Mouse (Mus musculus): ENCODE results near the gene Slfn8. TPM values are rescaled to one million over a fixed set of nuclear protein-coding genes. Genes with fewer than 3 reads are reported as not detected.
"Not testable (repeated sequence)": the region's sequence is repeated elsewhere in the genome, so short reads cannot be mapped to it uniquely, and the experiment has no call there.

Gene Slfn8
- polyA plus RNA-seq, 1 experiment: 13.7 TPM

GRCm38 (mm10) chr11:82987621-82988020, 33.0 kb downstream of the Slfn8 start:
- Histone ChIP-seq H3K27ac (ENCODE audit: control insufficient read depth, insufficient read depth, low read depth, low read length, poor library complexity) (no peak overlapping the region), H3K4me1 (ENCODE audit: control insufficient read depth, insufficient read depth, low read length) (peaks cover 2% of the 10 kb centered on the region), H3K4me3 (replicated peaks; ENCODE audit: control insufficient read depth, low read depth, low read length) (no peak overlapping the region)
- 77% methylated on average over 6 of the region's 6 CpGs for WGBS
- TF ChIP-seq POLR2A (IDR thresholded peaks at IDR 0.05; ENCODE audit: borderline replicate concordance, control insufficient read depth, low read depth, low read length): no peak
- TF ChIP-seq CTCF (IDR thresholded peaks at IDR 0.05; ENCODE audit: control insufficient read depth, insufficient read depth, low read length): no peak

GRCm38 (mm10) chr11:82983193-82983592, 37.4 kb downstream of the Slfn8 start:
- TF ChIP-seq POLR2A (IDR thresholded peaks at IDR 0.05; ENCODE audit: borderline replicate concordance, control insufficient read depth, low read depth, low read length): no peak
- TF ChIP-seq CTCF (IDR thresholded peaks at IDR 0.05; ENCODE audit: control insufficient read depth, insufficient read depth, low read length): no peak
- WGBS: 86% methylated on average over 17 of the region's 17 CpGs

GRCm38 (mm10) chr11:82982409-82982808, 38.2 kb downstream of the Slfn8 start:
- not testable (repeated sequence) for H3K27ac ChIP-seq (ENCODE audit: control insufficient read depth, insufficient read depth, low read depth, low read length, poor library complexity); H3K4me1 ChIP-seq (ENCODE audit: control insufficient read depth, insufficient read depth, low read length); H3K4me3 ChIP-seq (replicated peaks; ENCODE audit: control insufficient read depth, low read depth, low read length)
- WGBS: 74% methylated on average over 2 of the region's 2 CpGs

More at GRCm38 (mm10) chr11:82983193-82983592, 37.4 kb downstream of the Slfn8 start:
- Histone ChIP-seq H3K4me3 (replicated peaks; ENCODE audit: control insufficient read depth, low read depth, low read length) (no peak overlapping the region), H3K27ac (ENCODE audit: control insufficient read depth, insufficient read depth, low read depth, low read length, poor library complexity) (no peak overlapping the region), H3K4me1 (ENCODE audit: control insufficient read depth, insufficient read depth, low read length) (peaks cover 2% of the 10 kb centered on the region)

- WGBS: 32% methylated on average over 5 of the region's 5 CpGs
- H3K27ac ChIP-seq (ENCODE audit: control insufficient read depth, insufficient read depth, low read depth, low read length, poor library complexity): no peak overlapping the region
Observed at GRCm38 (mm10) chr11:82973916-82974315, 46.7 kb downstream of the Slfn8 start.

GRCm38 (mm10) chr11:82971590-82971974, 49.0 kb downstream of the Slfn8 start:
- WGBS: 85% methylated on average over 11 of the region's 11 CpGs
- no peaks in the 10 kb centered on the region for H3K4me1 ChIP-seq (ENCODE audit: control insufficient read depth, insufficient read depth, low read length)
- TF ChIP-seq POLR2A (IDR thresholded peaks at IDR 0.05; ENCODE audit: borderline replicate concordance, control insufficient read depth, low read depth, low read length): no peak
- no peak for TF ChIP-seq CTCF (IDR thresholded peaks at IDR 0.05; ENCODE audit: control insufficient read depth, insufficient read depth, low read length)

More at GRCm38 (mm10) chr11:82973916-82974315, 46.7 kb downstream of the Slfn8 start:
- TF ChIP-seq POLR2A (IDR thresholded peaks at IDR 0.05; ENCODE audit: borderline replicate concordance, control insufficient read depth, low read depth, low read length): no peak
- TF ChIP-seq CTCF (IDR thresholded peaks at IDR 0.05; ENCODE audit: control insufficient read depth, insufficient read depth, low read length): no peak
- H3K4me1 ChIP-seq (ENCODE audit: control insufficient read depth, insufficient read depth, low read length): no peaks in the 10 kb centered on the region
- H3K4me3 ChIP-seq (replicated peaks; ENCODE audit: control insufficient read depth, low read depth, low read length): no peak overlapping the region

GRCm38 (mm10) chr11:82970712-82971589, 49.7 kb downstream of the Slfn8 start:
- H3K4me1 ChIP-seq (ENCODE audit: control insufficient read depth, insufficient read depth, low read length): no peaks in the 10 kb centered on the region
- H3K27ac ChIP-seq (ENCODE audit: control insufficient read depth, insufficient read depth, low read depth, low read length, poor library complexity): no peak overlapping the region
- TF ChIP-seq POLR2A (IDR thresholded peaks at IDR 0.05; ENCODE audit: borderline replicate concordance, control insufficient read depth, low read depth, low read length): no peak
- TF ChIP-seq CTCF (IDR thresholded peaks at IDR 0.05; ENCODE audit: control insufficient read depth, insufficient read depth, low read length): peak; percentile 31; the same call in 1 of the 2 replicates
- H3K4me3 ChIP-seq (replicated peaks; ENCODE audit: control insufficient read depth, low read depth, low read length): no peak overlapping the region
- 27% methylated on average over 31 of the region's 31 CpGs for WGBS

More at GRCm38 (mm10) chr11:82971590-82971974, 49.0 kb downstream of the Slfn8 start:
- no peak overlapping the region for H3K27ac ChIP-seq (ENCODE audit: control insufficient read depth, insufficient read depth, low read depth, low read length, poor library complexity)
- H3K4me3 ChIP-seq (replicated peaks; ENCODE audit: control insufficient read depth, low read depth, low read length): no peak overlapping the region

GRCm38 (mm10) chr11:82962215-82962614, 58.4 kb downstream of the Slfn8 start:
- WGBS: 40% methylated on average over 8 of the region's 8 CpGs
- Histone ChIP-seq H3K4me3 (replicated peaks; ENCODE audit: control insufficient read depth, low read depth, low read length) (no peak overlapping the region), H3K4me1 (ENCODE audit: control insufficient read depth, insufficient read depth, low read length) (no peaks in the 10 kb centered on the region), H3K27ac (ENCODE audit: control insufficient read depth, insufficient read depth, low read depth, low read length, poor library complexity) (no peak overlapping the region)
- TF ChIP-seq CTCF (IDR thresholded peaks at IDR 0.05; ENCODE audit: control insufficient read depth, insufficient read depth, low read length) (no peak), POLR2A (IDR thresholded peaks at IDR 0.05; ENCODE audit: borderline replicate concordance, control insufficient read depth, low read depth, low read length) (no peak)

GRCm38 (mm10) chr11:82961743-82962142, 58.9 kb downstream of the Slfn8 start:
- no peak overlapping the region for H3K27ac ChIP-seq (ENCODE audit: control insufficient read depth, insufficient read depth, low read depth, low read length, poor library complexity)
- no peaks in the 10 kb centered on the region for H3K4me1 ChIP-seq (ENCODE audit: control insufficient read depth, insufficient read depth, low read length)
- WGBS: 20% methylated on average over 2 of the region's 2 CpGs
- H3K4me3 ChIP-seq (replicated peaks; ENCODE audit: control insufficient read depth, low read depth, low read length): no peak overlapping the region
- TF ChIP-seq CTCF (IDR thresholded peaks at IDR 0.05; ENCODE audit: control insufficient read depth, insufficient read depth, low read length) (no peak), POLR2A (IDR thresholded peaks at IDR 0.05; ENCODE audit: borderline replicate concordance, control insufficient read depth, low read depth, low read length) (no peak)

All from bone marrow, adult 2 months (tissue).